In genomic region chrX:98890406-98891116, GRCm38 (mm10) we compare ENCODE assay signal across 8 mouse cellular contexts. TPM values are rescaled to one million over a fixed set of nuclear protein-coding genes. Genes with fewer than 3 reads are reported as not detected.
DNase-seq lines count a peak whose midpoint lies in the region; ATAC-seq and TF ChIP-seq lines count a peak whose summit lies in the region.

TSS of gene Ophn1 (minus strand) at chrX:98891025.

- peak; percentile 52 to 63 for DNase-seq in adrenal gland, adult 18-20 months (ENCODE audit: low spot score in 2 of 2)
- peak; percentile 35 to 54 for DNase-seq in gastrocnemius, adult 8-10 months (ENCODE audit: low spot score in 2 of 2)
- DNase-seq in left cerebral cortex, adult 2 months (ENCODE audit: extremely low spot score in 1 of 2, low spot score in 2 of 2): peak; percentile 65 to 71
- DNase-seq in lung, postnatal 36 days: peak; percentile 82
- DNase-seq in right cerebral cortex, adult 18-20 months: peak; percentile 79
- DNase-seq in B cell, adult 2 months: no peak

- H3K36me3 ChIP-seq in hindbrain, embryonic 16.5 days (ENCODE audit: control insufficient read depth, insufficient read depth, low read length): no peaks in the 10 kb centered on the region

- intact Hi-C loops in left cerebral cortex, adult 2 months (cut with DNase I): loop anchor here (1.0 kb wide), 1 partner anchor 47 kb away; no protein-coding TSS in a partner anchor

- H3K4me3 ChIP-seq in hindbrain, embryonic 16.5 days (ENCODE audit: low read length): peak within 1 kb of the TSS; percentile 60
- peak within 1 kb of the TSS; percentile 64 for H3K4me3 ChIP-seq in left cerebral cortex, adult 2 months

- peak within 1 kb of the TSS; percentile 55 for H3K4me2 ChIP-seq in hindbrain, embryonic 16.5 days (ENCODE audit: low read length)

- no peaks in the 10 kb centered on the region for H3K9me3 ChIP-seq in hindbrain, embryonic 16.5 days (ENCODE audit: control insufficient read depth, low read length)

- peak; percentile 92 for ATAC-seq in common myeloid progenitor, adult 5-6 weeks (replicated peaks; ENCODE audit: low read depth, poor library complexity, severe bottlenecking)
- peak; percentile 96 for ATAC-seq in hindbrain, embryonic 16.5 days

- no peak; the same call in none of the 2 replicates for TF ChIP-seq CTCF in left cerebral cortex, adult 2 months (IDR thresholded peaks at IDR 0.05)

- H3K27me3 ChIP-seq in hindbrain, embryonic 16.5 days (replicated peaks; ENCODE audit: control insufficient read depth, insufficient read depth, low read length): no peaks in the 10 kb centered on the region

- H3K9ac ChIP-seq in hindbrain, embryonic 16.5 days (ENCODE audit: low read depth, low read length): peak within 1 kb of the TSS; percentile 75

- no peaks in the 10 kb centered on the region for H3K4me1 ChIP-seq in hindbrain, embryonic 16.5 days (ENCODE audit: control insufficient read depth, insufficient read depth, low read depth, low read length)

- peak within 1 kb of the TSS; percentile 85 for H3K27ac ChIP-seq in hindbrain, embryonic 16.5 days (ENCODE audit: low read depth, low read length)
- peak within 1 kb of the TSS; percentile 89 for H3K27ac ChIP-seq in left cerebral cortex, adult 2 months

- 14% methylated on average over 46 of the region's 48 CpGs for WGBS in hindbrain, embryonic 16.5 days

RNA-seq across cellular contexts. Expression of gene Ophn1, which starts in this region (rescaled TPM):
- total RNA-seq in adrenal gland, adult 18-20 months (2021): 10 to 100 TPM; 15.0 to 15.6 TPM
- total RNA-seq in common myeloid progenitor, adult 5-6 weeks (2017): 1.1 and 2.3 TPM in 2 replicates
- total RNA-seq in gastrocnemius, adult 8-10 months (2022): 1 to 10 TPM; 2.1 to 5.8 (median 3.6) TPM
- polyA plus RNA-seq in hindbrain, embryonic 16.5 days (2015; fragmentation: Nextera tagmentation; extraction: Ambion mirVana): 39.9 and 42.1 TPM in 2 replicates
- 10 to 100 TPM; 36.9 to 42.1 TPM for total RNA-seq in left cerebral cortex, adult 2 months (2021)

Comparison
In these comparisons a context has a peak if more than half of its experiments do, and no peak if none do; other contexts are left out.
1. DNase-seq: peak in adrenal gland, adult 18-20 months (2 of 2), gastrocnemius, adult 8-10 months (2 of 2), left cerebral cortex, adult 2 months (2 of 2), lung, postnatal 36 days (single experiment) and right cerebral cortex, adult 18-20 months (single experiment); none in B cell, adult 2 months (0 of 2).